Mouse (Mus musculus) ovary, postnatal 14 days (tissue): ENCODE results near the gene Tmem106a.

Experiments used
- DNase-seq: peaks from one replicate; pipeline ENCODE4 v3.0.0; 2022; ENCODE audit warnings: low spot score

The Tmem106a gene

GRCm38 (mm10) chr11:101640857-101641709 is 59.0 kb downstream of the Tmem106a start:
- DNase-seq: peak; percentile 70
